Mouse (Mus musculus) hindbrain, embryonic 11.5 days (tissue): ENCODE results near the gene Togaram1. TPM values are rescaled to one million over a fixed set of nuclear protein-coding genes. Genes with fewer than 3 reads are reported as not detected.

Source experiments
- ATAC-seq: fragments of 200-750 bp; cut with Nextera tagmentation; 2 replicates; pipeline ENCODE4 v1.8.0; 2017; ENCODE audit warnings: mild to moderate bottlenecking, moderate TSS enrichment, moderate library complexity; ENCODE audit not compliant: low FRiP score
- DNase-seq: peaks from one replicate; pipeline ENCODE4 v3.0.0-alpha.2; 2015; ENCODE audit warnings: low spot score
- H3K27ac ChIP-seq: fragments of 300-500 bp; sonication (generic); 2 replicates; pipeline ENCODE4 v1.5.1; 2014; ENCODE audit warnings: mild to moderate bottlenecking, low read depth, low read length
- H3K27me3 ChIP-seq: fragments of 300-500 bp; sonication (generic); 2 replicates; pipeline ENCODE4 v1.6.1; 2014; ENCODE audit warnings: mild to moderate bottlenecking, low read length, moderate library complexity, mixed read lengths; ENCODE audit not compliant: control insufficient read depth, insufficient read depth
- H3K36me3 ChIP-seq: fragments of 300-500 bp; sonication (generic); 2 replicates; pipeline ENCODE4 v1.6.1; 2014; ENCODE audit warnings: mild to moderate bottlenecking, low read length, moderate library complexity, mixed read lengths; ENCODE audit not compliant: control insufficient read depth, insufficient read depth
- H3K4me1 ChIP-seq: fragments of 300-500 bp; sonication (generic); replicated peaks from 2 replicates; pipeline ENCODE4 v1.6.1; 2014; ENCODE audit warnings: low read length, mixed read lengths; ENCODE audit not compliant: control insufficient read depth, insufficient read depth
- H3K4me2 ChIP-seq: fragments of 300-500 bp; sonication (generic); replicated peaks from 2 replicates; pipeline ENCODE4 v1.6.1; 2014; ENCODE audit warnings: mild to moderate bottlenecking, low read depth, low read length
- H3K4me3 ChIP-seq: fragments of 300-500 bp; sonication (generic); 2 replicates; pipeline ENCODE4 v1.5.1; 2014; ENCODE audit warnings: low read depth, low read length
- H3K9ac ChIP-seq: fragments of 300-500 bp; sonication (generic); 2 replicates; pipeline ENCODE4 v1.6.1; 2014; ENCODE audit warnings: low read depth, low read length
- H3K9me3 ChIP-seq: fragments of 300-500 bp; sonication (generic); 2 replicates; pipeline ENCODE4 v1.6.1; 2016; ENCODE audit warnings: low read length; ENCODE audit not compliant: control insufficient read depth
- WGBS: fragments of 180-500 bp; shearing (Covaris S2); extraction: QIAGEN DNeasy Blood & Tissue Kit; methylation state at CpG from one replicate; pipeline ENCODE4 v1.1.7; 2014; 5-methylcytosine and 5-hydroxymethylcytosine counted together
- polyA plus RNA-seq: library from polyadenylated mRNA; unstranded; fragments of >200 nt; fragmentation: Nextera tagmentation; extraction: Ambion mirVana; gene quantifications from 2 replicates; pipeline ENCODE4 v1.2.1, GENCODE M21; 2014

Togaram1 gene
- 27.0 and 31.8 TPM in 2 replicates for polyA plus RNA-seq

DNA sequence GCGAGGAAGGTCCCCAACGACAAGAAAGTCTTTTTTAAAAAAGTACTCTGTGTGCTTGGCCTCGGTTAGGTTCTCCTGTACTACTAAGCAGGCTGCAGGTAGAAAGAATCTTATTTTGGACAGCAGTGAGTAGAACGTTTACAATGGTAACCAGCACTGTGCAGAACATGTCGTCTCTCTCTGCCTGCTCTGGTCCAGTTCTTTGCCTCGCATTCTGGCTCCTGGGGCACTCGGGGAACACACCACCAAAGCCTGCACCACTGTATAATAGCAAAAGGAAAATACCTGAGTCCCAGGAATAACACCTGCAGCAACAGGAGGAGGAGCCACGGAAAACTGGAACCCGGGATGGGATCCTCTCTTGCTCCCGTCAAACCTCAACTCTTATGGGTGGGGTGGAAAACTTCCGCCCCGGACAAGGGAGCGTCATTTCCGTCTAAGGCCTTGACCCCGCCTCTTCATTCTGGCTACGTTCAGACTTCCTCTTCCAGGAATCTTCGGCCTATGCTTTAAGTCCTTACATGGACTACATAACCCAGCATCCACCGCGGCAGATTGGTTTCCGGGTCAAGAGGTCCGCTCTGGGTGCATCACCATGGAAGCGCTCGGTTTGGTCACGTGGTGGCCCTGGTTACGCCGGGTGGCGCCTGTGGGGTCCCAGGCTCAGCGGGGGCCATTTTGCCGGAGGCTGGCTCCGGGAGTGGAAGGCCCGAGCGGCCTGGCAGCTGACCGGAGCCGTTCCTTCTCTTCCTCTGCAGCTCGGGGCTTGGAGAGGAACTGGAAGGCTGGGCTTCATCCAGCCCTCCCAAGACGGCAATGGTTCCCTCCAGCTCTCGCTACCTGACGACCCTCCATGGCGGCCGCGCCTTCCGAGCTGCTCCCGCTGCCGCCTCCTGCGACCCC is at the start of gene Togaram1, which contains the start of gene Klhl28:
Gene Togaram1 (plus strand): TSS at position 681 of the 903 bp plus-strand sequence.
Gene Klhl28 (minus strand): TSS at position 411 of the 903 bp plus-strand sequence.
- H3K4me1 ChIP-seq, result 0 out of 2 replicates have a peak, but pooled peaks cover 2% of the 10 kb centered on the region
- peak within 1 kb of the TSS; percentile 85 for H3K4me2 ChIP-seq
- H3K36me3 ChIP-seq, result no peaks in the 10 kb centered on the region
- peak within 1 kb of the TSS; percentile 90 for H3K4me3 ChIP-seq
- H3K27me3 ChIP-seq, result no peaks in the 10 kb centered on the region
- WGBS, result 0% methylated on average over 44 of the region's 45 CpGs
- no peaks in the 10 kb centered on the region for H3K9me3 ChIP-seq
- peak within 1 kb of the TSS; percentile 88 for H3K9ac ChIP-seq
- H3K27ac ChIP-seq, result peak within 1 kb of the TSS; percentile 80
- DNase-seq (peak; percentile 100), ATAC-seq (peak; percentile 99)

GRCm38 (mm10) chr12:64916735-64917134 is 48.9 kb upstream of the Togaram1 start:
- Histone ChIP-seq H3K27me3 (no peaks in the 10 kb centered on the region), H3K4me2 (no peak overlapping the region), H3K9me3 (no peaks in the 10 kb centered on the region), H3K9ac (no peak overlapping the region), H3K4me1 (no peaks in the 10 kb centered on the region), H3K4me3 (no peak overlapping the region), H3K36me3 (no peaks in the 10 kb centered on the region), H3K27ac (no peak overlapping the region)
- ATAC-seq (no peak), DNase-seq (no peak)

DNA sequence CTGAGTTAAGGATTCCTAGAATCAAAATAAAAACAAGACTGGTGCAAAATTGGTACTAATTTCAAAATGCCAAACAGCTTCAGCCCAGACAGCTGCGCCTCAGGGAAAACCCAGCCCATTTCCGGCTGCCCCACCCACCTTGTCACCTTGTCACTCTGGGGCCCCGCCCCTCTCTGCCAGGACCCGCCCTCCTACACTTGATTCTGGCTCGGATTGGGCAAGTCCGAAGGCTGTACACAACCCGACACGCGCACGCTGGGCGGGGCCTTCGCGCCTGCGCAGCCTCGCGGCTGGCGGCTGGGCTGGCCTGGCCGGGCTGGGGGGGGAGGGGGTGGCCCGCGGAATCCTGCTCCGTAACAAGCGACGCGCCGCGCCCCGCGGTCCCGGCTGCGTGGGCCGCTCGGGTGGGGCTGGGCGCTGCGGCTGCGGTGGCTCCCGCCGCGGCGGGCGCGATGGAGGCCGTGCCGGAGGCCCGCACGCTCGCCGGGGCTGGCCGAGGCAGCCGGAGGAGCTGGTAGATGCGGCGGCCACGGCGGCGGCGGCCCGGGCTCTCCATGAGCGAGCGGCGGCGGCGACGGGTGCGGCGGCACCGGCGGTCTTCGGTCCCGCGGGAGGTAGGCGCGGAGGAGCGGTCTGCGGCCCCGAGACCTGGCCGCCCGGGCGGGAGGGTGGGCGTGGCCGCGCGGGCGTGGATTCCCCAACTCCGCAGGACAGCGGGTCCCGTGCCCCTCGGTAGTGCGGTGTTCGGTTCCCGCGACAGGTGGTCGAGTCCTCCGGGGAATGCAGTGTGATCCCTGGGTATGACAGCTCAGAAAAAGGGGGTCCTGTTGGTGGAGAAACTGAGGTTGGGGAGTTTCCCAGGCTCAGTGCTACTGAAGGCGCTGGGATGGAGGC is 47.8 kb upstream of the Togaram1 start, which contains the start of gene Gm527:
Gene Gm527 (plus strand): TSS at position 329 of the 894 bp plus-strand sequence.
- DNase-seq (peak; percentile 97), ATAC-seq (peak; percentile 100)
- Histone ChIP-seq H3K4me2 (peak within 1 kb of the TSS; percentile 78), H3K27ac (peak within 1 kb of the TSS; percentile 70), H3K9me3 (no peaks in the 10 kb centered on the region), H3K4me1 (no peaks in the 10 kb centered on the region), H3K9ac (peak within 1 kb of the TSS; percentile 85), H3K27me3 (no peaks in the 10 kb centered on the region), H3K4me3 (peak within 1 kb of the TSS; percentile 81), H3K36me3 (no peaks in the 10 kb centered on the region)
- under 1% methylated on average over 55 of the region's 93 CpGs for WGBS

DNA sequence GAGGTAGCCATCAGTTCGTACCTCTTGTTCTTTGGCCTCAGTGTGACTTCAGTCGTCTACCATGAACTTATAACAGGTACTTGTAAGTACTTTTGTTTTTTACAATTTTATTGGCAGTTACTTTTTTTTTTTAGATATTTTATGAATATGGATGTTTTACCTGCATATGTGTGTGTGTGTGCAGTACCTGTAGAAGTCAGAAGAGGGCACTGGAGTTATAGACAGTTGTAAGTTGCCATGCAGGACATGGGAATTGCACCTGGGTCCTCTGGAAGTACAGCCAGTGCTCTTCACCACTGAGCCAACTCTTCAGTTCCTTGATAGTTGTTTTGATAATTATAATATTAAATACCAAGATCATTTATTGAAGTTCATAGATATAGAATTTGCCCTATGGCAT is 28.1 kb upstream of the Togaram1 start:
- Histone ChIP-seq H3K4me2 (no peak overlapping the region), H3K9me3 (no peaks in the 10 kb centered on the region), H3K27me3 (no peaks in the 10 kb centered on the region), H3K36me3 (no peaks in the 10 kb centered on the region), H3K27ac (no peak overlapping the region), H3K4me3 (no peak overlapping the region), H3K4me1 (no peaks in the 10 kb centered on the region), H3K9ac (no peak overlapping the region)
- 87% methylated on average over 2 of the region's 2 CpGs for WGBS
- DNase-seq (no peak), ATAC-seq (no peak)

DNA sequence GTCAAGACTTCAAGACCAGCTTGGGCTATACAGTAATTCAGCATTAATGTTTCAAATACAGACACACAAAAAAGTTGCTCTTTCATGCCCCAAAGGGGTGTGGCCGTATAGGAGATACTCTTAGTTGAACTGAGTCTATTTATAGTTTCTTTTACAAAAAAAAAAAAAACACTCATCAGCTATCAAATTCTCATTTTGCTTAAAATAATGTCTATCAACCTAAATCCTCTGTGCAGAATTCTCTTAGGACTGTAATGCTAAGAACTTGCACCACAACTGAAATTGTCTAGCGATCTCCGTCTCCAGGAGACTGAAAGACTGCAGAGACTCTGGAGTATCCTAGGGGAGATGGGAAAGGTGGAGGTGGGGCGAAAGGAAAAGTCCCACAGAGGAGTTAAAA is 1.0 kb upstream of the Togaram1 start:
- H3K9me3 ChIP-seq, result no peaks in the 10 kb centered on the region
- H3K27me3 ChIP-seq, result no peaks in the 10 kb centered on the region
- H3K27ac ChIP-seq, result no peak overlapping the region
- no peak for DNase-seq
- H3K4me1 ChIP-seq, result 0 out of 2 replicates have a peak, but pooled peaks cover 2% of the 10 kb centered on the region
- H3K36me3 ChIP-seq, result no peaks in the 10 kb centered on the region
- H3K4me3 ChIP-seq, result peak overlapping the region; percentile 90
- H3K4me2 ChIP-seq, result peak overlapping the region; percentile 72
- no peak for ATAC-seq
- H3K9ac ChIP-seq, result peak overlapping the region; percentile 71
- WGBS, result 24% methylated on average over 4 of the region's 4 CpGs

DNA sequence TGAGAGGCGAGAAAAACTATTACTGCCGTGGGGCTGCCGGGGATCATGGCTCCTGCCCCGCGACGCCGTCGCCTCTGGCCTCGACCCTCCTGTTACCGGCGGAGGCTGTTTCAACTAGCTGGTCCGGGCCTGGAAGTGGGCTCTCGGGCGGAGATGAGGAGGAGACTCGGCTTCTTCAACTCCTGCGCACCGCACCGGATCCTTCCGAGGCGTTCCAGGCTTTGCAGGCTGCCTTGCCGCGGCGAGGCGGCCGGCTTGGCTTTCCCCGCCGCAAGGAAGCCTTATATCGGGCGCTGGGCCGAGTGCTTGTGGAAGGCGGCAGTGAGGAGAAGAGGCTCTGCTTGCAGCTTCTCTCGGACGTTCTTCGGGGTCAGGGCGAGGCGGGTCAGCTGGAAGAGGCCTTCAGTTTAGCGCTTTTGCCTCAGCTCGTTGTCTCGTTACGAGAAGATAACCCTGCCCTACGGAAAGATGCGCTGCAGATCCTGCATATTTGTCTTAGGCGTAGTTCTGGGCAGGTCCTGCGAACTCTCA is 562 bp downstream of the Togaram1 start:
- no peak for ATAC-seq

GRCm38 (mm10) chr12:64966652-64967435 is 1.2 kb downstream of the Togaram1 start:
- H3K36me3 ChIP-seq, result no peaks in the 10 kb centered on the region
- H3K4me2 ChIP-seq, result peak overlapping the region; percentile 85
- 0 out of 2 replicates have a peak, but pooled peaks cover 2% of the 10 kb centered on the region for H3K4me1 ChIP-seq
- peak overlapping the region; percentile 90 for H3K4me3 ChIP-seq
- DNase-seq (peak; percentile 18), ATAC-seq (no peak)
- H3K27me3 ChIP-seq, result no peaks in the 10 kb centered on the region
- peak overlapping the region; percentile 88 for H3K9ac ChIP-seq
- 5% methylated on average over 19 of the region's 19 CpGs for WGBS
- H3K27ac ChIP-seq, result peak overlapping the region; percentile 80; the same call in 1 of the 2 replicates
- no peaks in the 10 kb centered on the region for H3K9me3 ChIP-seq

More for the DNA sequence above, 562 bp downstream of the Togaram1 start:
- Histone ChIP-seq H3K27ac (peak overlapping the region; percentile 80), H3K9me3 (no peaks in the 10 kb centered on the region), H3K27me3 (no peaks in the 10 kb centered on the region), H3K9ac (peak overlapping the region; percentile 88), H3K36me3 (no peaks in the 10 kb centered on the region), H3K4me3 (peak overlapping the region; percentile 90), H3K4me2 (peak overlapping the region; percentile 85), H3K4me1 (0 out of 2 replicates have a peak, but pooled peaks cover 2% of the 10 kb centered on the region)
- 2% methylated on average over 44 of the region's 44 CpGs for WGBS
- peak; percentile 64 for DNase-seq
